ENCODE assay signal across 8 mouse cellular contexts in genomic region chr4:133378236-133379045, GRCm38 (mm10). TPM values are rescaled to one million over a fixed set of nuclear protein-coding genes. Genes with fewer than 3 reads are reported as not detected.
DNase-seq lines count a peak whose midpoint lies in the region; ATAC-seq and TF ChIP-seq lines count a peak whose summit lies in the region.

No protein-coding gene starts in this region.

- H3K4me1 ChIP-seq in heart, embryonic 12.5 days (replicated peaks) = peaks cover 74% of the 10 kb centered on the region
- H3K4me1 ChIP-seq in forebrain, embryonic 11.5 days (replicated peaks; ENCODE audit: control insufficient read depth, insufficient read depth, low read length) = peaks cover 19% of the 10 kb centered on the region; the same call in 1 of the 2 replicates
- peaks cover 26% of the 10 kb centered on the region for H3K4me1 ChIP-seq in intestine, postnatal 0 days (replicated peaks; ENCODE audit: control insufficient read depth, insufficient read depth, low read length)
- peaks cover 42% of the 10 kb centered on the region for H3K4me1 ChIP-seq in neural tube, embryonic 12.5 days

- peaks cover 9% of the 10 kb centered on the region; the same call in 1 of the 2 replicates for H3K36me3 ChIP-seq in heart, embryonic 12.5 days
- peaks cover 20% of the 10 kb centered on the region for H3K36me3 ChIP-seq in C2C12 (ENCODE audit: control insufficient read depth, insufficient read depth)
- no peaks in the 10 kb centered on the region; the same call in 1 of the 2 replicates for H3K36me3 ChIP-seq in forebrain, embryonic 11.5 days (ENCODE audit: control insufficient read depth, insufficient read depth, low read length)
- peaks cover 7% of the 10 kb centered on the region for H3K36me3 ChIP-seq in intestine, postnatal 0 days (ENCODE audit: control insufficient read depth, insufficient read depth)
- no peaks in the 10 kb centered on the region for H3K36me3 ChIP-seq in neural tube, embryonic 12.5 days

- H3K27ac ChIP-seq in heart, embryonic 12.5 days (ENCODE audit: poor library complexity, severe bottlenecking) = peak overlapping the region; percentile 79
- H3K27ac ChIP-seq in forebrain, embryonic 11.5 days (ENCODE audit: low read depth, low read length) = peak overlapping the region; percentile 12; the same call in 1 of the 2 replicates
- no peak overlapping the region; the same call in 1 of the 2 replicates for H3K27ac ChIP-seq in intestine, postnatal 0 days (ENCODE audit: low read depth, low read length)
- no peak overlapping the region for H3K27ac ChIP-seq in neural tube, embryonic 12.5 days

- ATAC-seq in heart, embryonic 12.5 days (ENCODE audit: insufficient number of reproducible peaks, low FRiP score) = peak; percentile 60
- no peak for ATAC-seq in forebrain, embryonic 11.5 days (replicated peaks; ENCODE audit: low FRiP score)
- peak; percentile 69 for ATAC-seq in intestine, postnatal 0 days
- no peak for ATAC-seq in neural tube, embryonic 12.5 days (ENCODE audit: low FRiP score, low read depth)

- peak overlapping the region; percentile 49 for H3K4me2 ChIP-seq in heart, embryonic 12.5 days
- 0 out of 2 replicates have a peak overlapping the region, but pooled peaks have one; percentile 8 for H3K4me2 ChIP-seq in forebrain, embryonic 11.5 days (ENCODE audit: low read depth, low read length, severe bottlenecking)
- H3K4me2 ChIP-seq in intestine, postnatal 0 days (replicated peaks; ENCODE audit: low read depth) = peak overlapping the region; percentile 37
- H3K4me2 ChIP-seq in neural tube, embryonic 12.5 days (replicated peaks) = peak overlapping the region; percentile 36

- WGBS in heart, embryonic 12.5 days = 4% methylated on average over 13 of the region's 13 CpGs
- 5% methylated on average over 13 of the region's 13 CpGs for WGBS in forebrain, embryonic 11.5 days
- WGBS in intestine, postnatal 0 days = 20% methylated on average over 13 of the region's 13 CpGs
- WGBS in neural tube, embryonic 12.5 days = 13% methylated on average over 13 of the region's 13 CpGs

- TF ChIP-seq CTCF in C2C12 (IDR thresholded peaks at IDR 0.05; ENCODE audit: control insufficient read depth, insufficient read depth, insufficient read length) = no peak
- no peak for TF ChIP-seq CTCF in intestine, postnatal 0 days (IDR thresholded peaks at IDR 0.05; ENCODE audit: low read depth)

- H3K9me3 ChIP-seq in heart, embryonic 12.5 days (replicated peaks) = no peaks in the 10 kb centered on the region
- no peaks in the 10 kb centered on the region for H3K9me3 ChIP-seq in forebrain, embryonic 11.5 days (ENCODE audit: control insufficient read depth, low read length)
- no peaks in the 10 kb centered on the region for H3K9me3 ChIP-seq in intestine, postnatal 0 days (ENCODE audit: control insufficient read depth)
- H3K9me3 ChIP-seq in neural tube, embryonic 12.5 days = no peaks in the 10 kb centered on the region

- peaks cover 70% of the 10 kb centered on the region for H3K79me3 ChIP-seq in C2C12 (ENCODE audit: low read depth)

- peak overlapping the region; percentile 25 for H3ac ChIP-seq in C2C12 (ENCODE audit: control insufficient read depth, insufficient read length, low read depth)

- DNase-seq in heart, adult 11 months = no peak
- peak; percentile 74 for DNase-seq in adrenal gland, postnatal 25 days
- peak; percentile 72 for DNase-seq in forebrain, embryonic 11.5 days (ENCODE audit: low spot score)
- no peak for DNase-seq in B cell, adult 2 months

- H3K79me2 ChIP-seq in C2C12 (ENCODE audit: control insufficient read depth, insufficient read depth) = peaks cover 94% of the 10 kb centered on the region

- H3K27me3 ChIP-seq in heart, embryonic 12.5 days (replicated peaks) = no peaks in the 10 kb centered on the region
- no peaks in the 10 kb centered on the region for H3K27me3 ChIP-seq in C2C12 (ENCODE audit: control insufficient read depth, insufficient read depth, insufficient read length)
- H3K27me3 ChIP-seq in forebrain, embryonic 11.5 days (ENCODE audit: control insufficient read depth, insufficient read depth, low read length) = no peaks in the 10 kb centered on the region
- no peaks in the 10 kb centered on the region for H3K27me3 ChIP-seq in intestine, postnatal 0 days (replicated peaks; ENCODE audit: control insufficient read depth, insufficient read depth, low read length)
- no peaks in the 10 kb centered on the region for H3K27me3 ChIP-seq in neural tube, embryonic 12.5 days (replicated peaks)

- 0 out of 2 replicates have a peak overlapping the region, but pooled peaks have one; percentile 38 for H3K9ac ChIP-seq in heart, embryonic 12.5 days
- peak overlapping the region; percentile 1 for H3K9ac ChIP-seq in forebrain, embryonic 11.5 days (ENCODE audit: low read length)
- H3K9ac ChIP-seq in intestine, postnatal 0 days (ENCODE audit: low read depth, low read length) = 0 out of 2 replicates have a peak overlapping the region, but pooled peaks have one; percentile 11
- no peak overlapping the region; the same call in 1 of the 2 replicates for H3K9ac ChIP-seq in neural tube, embryonic 12.5 days

- no peak overlapping the region for H3K4me3 ChIP-seq in heart, embryonic 12.5 days
- H3K4me3 ChIP-seq in C2C12 (ENCODE audit: insufficient read depth, poor library complexity, severe bottlenecking) = no peak overlapping the region
- no peak overlapping the region for H3K4me3 ChIP-seq in forebrain, embryonic 11.5 days (ENCODE audit: low read depth, low read length)
- no peak overlapping the region for H3K4me3 ChIP-seq in intestine, postnatal 0 days (ENCODE audit: low read depth, low read length)
- no peak overlapping the region for H3K4me3 ChIP-seq in neural tube, embryonic 12.5 days

TF ChIP-seq in C2C12, 6 proteins besides CTCF, POLR2A, EP300 and RAD21:
- TF ChIP-seq CEBPB (IDR thresholded peaks at IDR 0.05; ENCODE audit: low read depth) = no peak
- TF ChIP-seq MAX (IDR thresholded peaks at IDR 0.05) = no peak
- TF ChIP-seq MYOG (IDR thresholded peaks at IDR 0.05; ENCODE audit: control insufficient read depth, extremely low read depth, insufficient read length) = no peak
- no peak for TF ChIP-seq FOSL1 (IDR thresholded peaks at IDR 0.05; ENCODE audit: insufficient read depth, low read length, poor library complexity, severe bottlenecking)
- TF ChIP-seq USF1 (IDR thresholded peaks at IDR 0.05; ENCODE audit: low read depth) = no peak
- no peak for TF ChIP-seq MYOD1 (IDR thresholded peaks at IDR 0.05; ENCODE audit: control insufficient read depth, insufficient read length, low read depth)

RNA-seq across cellular contexts. Expression of gene Slc9a1, which starts 8.9 kb away (rescaled TPM):
- 7.3 and 8.8 TPM in 2 replicates for polyA plus RNA-seq in heart, embryonic 12.5 days (2016; fragmentation: Nextera tagmentation; extraction: Ambion mirVana)
- 19.4 TPM for polyA plus RNA-seq in C2C12 (2012; fragmentation: generic; extraction: Trizol)
- total RNA-seq in adrenal gland, postnatal 25 days (2021) = 70.4 and 70.7 TPM in 2 replicates
- polyA plus RNA-seq in forebrain, embryonic 11.5 days (2014; fragmentation: Nextera tagmentation; extraction: Ambion mirVana) = 7.4 and 9.4 TPM in 2 replicates
- polyA plus RNA-seq in intestine, postnatal 0 days (2015; fragmentation: Nextera tagmentation; extraction: Ambion mirVana) = 5.7 and 6.1 TPM in 2 replicates
- polyA plus RNA-seq in neural tube, embryonic 12.5 days (2016; fragmentation: Nextera tagmentation; extraction: Ambion mirVana) = 7.1 and 9.0 TPM in 2 replicates

RNA-seq across cellular contexts. Expression of gene Wdtc1, which starts 25.2 kb away (rescaled TPM):
- polyA plus RNA-seq in heart, embryonic 12.5 days (2016; fragmentation: Nextera tagmentation; extraction: Ambion mirVana) = 16.1 and 17.9 TPM in 2 replicates
- polyA plus RNA-seq in C2C12 (2012; fragmentation: generic; extraction: Trizol) = 19.6 TPM
- 46.7 and 60.7 TPM in 2 replicates for total RNA-seq in adrenal gland, postnatal 25 days (2021)
- 21.0 and 24.7 TPM in 2 replicates for polyA plus RNA-seq in forebrain, embryonic 11.5 days (2014; fragmentation: Nextera tagmentation; extraction: Ambion mirVana)
- polyA plus RNA-seq in intestine, postnatal 0 days (2015; fragmentation: Nextera tagmentation; extraction: Ambion mirVana) = 7.2 and 8.2 TPM in 2 replicates
- polyA plus RNA-seq in neural tube, embryonic 12.5 days (2016; fragmentation: Nextera tagmentation; extraction: Ambion mirVana) = 22.3 and 28.3 TPM in 2 replicates

Comparison
In these comparisons a context has a peak if more than half of its experiments do, and no peak if none do; other contexts are left out.
1. ATAC-seq: peak in heart, embryonic 12.5 days (single experiment) and intestine, postnatal 0 days (single experiment); none in forebrain, embryonic 11.5 days (single experiment) and neural tube, embryonic 12.5 days (single experiment).
2. H3K27ac ChIP-seq: peak in heart, embryonic 12.5 days (single experiment) and forebrain, embryonic 11.5 days (single experiment); none in intestine, postnatal 0 days (single experiment) and neural tube, embryonic 12.5 days (single experiment).
3. DNase-seq: peak in adrenal gland, postnatal 25 days (single experiment) and forebrain, embryonic 11.5 days (single experiment); none in heart, adult 11 months (single experiment) and B cell, adult 2 months (0 of 2).
4. Peak in every context shown above with its lines, with median percentiles within 50 percentile points of each other: H3K4me2 ChIP-seq.